Mouse (Mus musculus): Measurements from ENCODE around the gene Phf21b.

DNA sequence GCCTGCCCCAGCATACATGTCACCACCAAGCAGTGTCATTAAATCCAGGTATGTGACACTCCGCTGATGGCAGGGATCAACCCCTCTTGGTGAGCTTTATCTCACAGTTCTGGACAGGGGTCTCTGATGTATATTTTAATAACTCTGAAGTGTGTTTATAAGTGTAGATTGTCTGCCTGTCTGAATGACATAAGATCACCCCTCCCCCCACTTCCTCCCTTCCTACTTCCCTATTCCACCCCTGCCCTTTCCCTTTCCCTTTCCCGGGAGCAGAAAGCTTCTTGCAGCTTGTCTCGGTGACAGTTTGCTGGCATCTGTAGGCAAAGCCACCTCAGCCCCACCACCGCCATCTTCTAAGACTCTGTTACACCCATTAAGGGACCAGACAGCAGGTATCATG lies 11.0 kb downstream of the Phf21b start:
- TF ChIP-seq TAL1 (IDR thresholded peaks at IDR 0.05; ENCODE audit: low read length) = no peak
- no peak for TF ChIP-seq GATA1 (IDR thresholded peaks at IDR 0.05; ENCODE audit: low read length)
